Mouse (Mus musculus) cerebellum, postnatal 10 days (tissue): ENCODE data around the gene Ppm1h.

ENCODE experiments used
- DNase-seq, 2 experiments: peaks; one replicate each; pipeline ENCODE4 v3.0.0; 2021; ENCODE audit warnings: mixed read lengths in 2 of 2

The Ppm1h gene

GRCm38 (mm10) chr10:122984531-122985251, 306.1 kb downstream of the Ppm1h start:
- no peak for DNase-seq

- DNase-seq: peak in 1 of 2 experiments; percentile 76
Measured at GRCm38 (mm10) chr10:122985252-122985514, 306.6 kb downstream of the Ppm1h start.

- peak; percentile 93 to 95 for DNase-seq
Measured at GRCm38 (mm10) chr10:122985515-122986319, 307.2 kb downstream of the Ppm1h start.

- peak; percentile 84 to 86 for DNase-seq
Measured at GRCm38 (mm10) chr10:122986320-122987225, 308.0 kb downstream of the Ppm1h start.

GRCm38 (mm10) chr10:122987671-122988128, 309.1 kb downstream of the Ppm1h start:
- peak; percentile 63 to 66 for DNase-seq

- DNase-seq: no peak
Measured at GRCm38 (mm10) chr10:122988372-122988771, 309.8 kb downstream of the Ppm1h start.

- no peak for DNase-seq
Measured at GRCm38 (mm10) chr10:122989916-122990315, 311.4 kb downstream of the Ppm1h start.

GRCm38 (mm10) chr10:122990606-122991005, 312.0 kb downstream of the Ppm1h start:
- DNase-seq: no peak

- no peak for DNase-seq
Measured at GRCm38 (mm10) chr10:122991053-122991452, 312.5 kb downstream of the Ppm1h start.

- no peak for DNase-seq
Measured at GRCm38 (mm10) chr10:122991648-122992047, 313.1 kb downstream of the Ppm1h start.

- no peak for DNase-seq
Measured at GRCm38 (mm10) chr10:122994402-122995107, 316.0 kb downstream of the Ppm1h start.
